ENCODE assay signal across 18 mouse cellular contexts in genomic region chr2:68439614-68440013, GRCm38 (mm10). TPM values are rescaled to one million over a fixed set of nuclear protein-coding genes. Genes with fewer than 3 reads are reported as not detected.
DNase-seq lines count a peak whose midpoint lies in the region; ATAC-seq lines count a peak whose summit lies in the region.
"Had no signal": no experiment of that assay in that cellular context is flagged by ENCODE, and none has a peak within 500 bp of the region (broad histone marks: within the 10 kb centered on the region; RNA-seq: fewer than 3 reads in every experiment).

No protein-coding gene starts in this region.

- H3K27ac ChIP-seq in forebrain, embryonic 11.5 days (ENCODE audit: low read depth, low read length) = no peak overlapping the region
- no peak overlapping the region for H3K27ac ChIP-seq in forebrain, embryonic 14.5 days (ENCODE audit: low read depth, low read length)
- H3K27ac ChIP-seq in midbrain, embryonic 11.5 days (ENCODE audit: low read depth, low read length) = no peak overlapping the region
- H3K27ac ChIP-seq in midbrain, embryonic 13.5 days = no peak overlapping the region
- H3K27ac ChIP-seq: forebrain, embryonic 10.5 days; forebrain, embryonic 15.5 days; heart, adult 2 months; heart, embryonic 10.5 days; hindbrain, embryonic 12.5 days; hindbrain, embryonic 15.5 days had no signal

- WGBS in forebrain, embryonic 11.5 days = 89% methylated on average over 9 of the region's 9 CpGs
- WGBS in forebrain, embryonic 14.5 days = 87% methylated on average over 9 of the region's 9 CpGs
- WGBS in midbrain, embryonic 11.5 days = 95% methylated on average over 9 of the region's 9 CpGs
- 90% methylated on average over 9 of the region's 9 CpGs for WGBS in midbrain, embryonic 13.5 days

- H3K9ac ChIP-seq in forebrain, embryonic 11.5 days (ENCODE audit: low read length) = no peak overlapping the region
- H3K9ac ChIP-seq in forebrain, embryonic 14.5 days (ENCODE audit: low read length) = no peak overlapping the region
- no peak overlapping the region for H3K9ac ChIP-seq in midbrain, embryonic 11.5 days (ENCODE audit: low read length)
- no peak overlapping the region for H3K9ac ChIP-seq in midbrain, embryonic 13.5 days (replicated peaks)
- H3K9ac ChIP-seq: forebrain, embryonic 15.5 days; hindbrain, embryonic 12.5 days; hindbrain, embryonic 15.5 days had no signal

- peak; percentile 58 to 59 for DNase-seq in cerebellum, postnatal 10 days
- DNase-seq in cerebellum, postnatal 4 days (ENCODE audit: low spot score in 2 of 2) = no peak
- DNase-seq in forebrain, embryonic 11.5 days (ENCODE audit: low spot score) = peak; percentile 38
- no peak for DNase-seq in forebrain, embryonic 14.5 days (ENCODE audit: low spot score)
- DNase-seq in midbrain, embryonic 11.5 days (ENCODE audit: low spot score, missing footprints) = peak; percentile 72
- DNase-seq: adrenal gland, adult 2 months; adrenal gland, postnatal 14 days; gastrocnemius, postnatal 25 days; heart, adult 2 months; kidney, adult 2 months had no signal

- no peak overlapping the region for H3K4me3 ChIP-seq in forebrain, embryonic 11.5 days (ENCODE audit: low read depth, low read length)
- H3K4me3 ChIP-seq in forebrain, embryonic 14.5 days (ENCODE audit: low read depth, low read length) = no peak overlapping the region
- no peak overlapping the region for H3K4me3 ChIP-seq in midbrain, embryonic 11.5 days (ENCODE audit: low read depth, low read length)
- H3K4me3 ChIP-seq in midbrain, embryonic 13.5 days (replicated peaks) = no peak overlapping the region
- H3K4me3 ChIP-seq: forebrain, embryonic 10.5 days; forebrain, embryonic 15.5 days; heart, adult 2 months; heart, embryonic 10.5 days; hindbrain, embryonic 12.5 days; hindbrain, embryonic 15.5 days had no signal

- H3K9me3 ChIP-seq in forebrain, embryonic 11.5 days (ENCODE audit: control insufficient read depth, low read length) = no peaks in the 10 kb centered on the region
- no peaks in the 10 kb centered on the region for H3K9me3 ChIP-seq in forebrain, embryonic 14.5 days (replicated peaks; ENCODE audit: control insufficient read depth, low read length)
- no peaks in the 10 kb centered on the region for H3K9me3 ChIP-seq in midbrain, embryonic 11.5 days (ENCODE audit: control insufficient read depth, low read length)
- no peaks in the 10 kb centered on the region for H3K9me3 ChIP-seq in midbrain, embryonic 13.5 days
- H3K9me3 ChIP-seq: forebrain, embryonic 10.5 days; forebrain, embryonic 15.5 days; heart, embryonic 10.5 days; hindbrain, embryonic 12.5 days; hindbrain, embryonic 15.5 days had no signal

- H3K4me1 ChIP-seq in forebrain, embryonic 11.5 days (replicated peaks; ENCODE audit: control insufficient read depth, insufficient read depth, low read length) = peaks cover 12% of the 10 kb centered on the region; the same call in 1 of the 2 replicates
- peaks cover 23% of the 10 kb centered on the region for H3K4me1 ChIP-seq in forebrain, embryonic 14.5 days (ENCODE audit: control insufficient read depth, insufficient read depth, low read length)
- peaks cover 23% of the 10 kb centered on the region for H3K4me1 ChIP-seq in midbrain, embryonic 11.5 days (ENCODE audit: control insufficient read depth, insufficient read depth, low read length)
- H3K4me1 ChIP-seq in midbrain, embryonic 13.5 days (replicated peaks) = peaks cover 39% of the 10 kb centered on the region

- ATAC-seq in forebrain, embryonic 11.5 days (replicated peaks; ENCODE audit: low FRiP score) = no peak
- ATAC-seq in forebrain, embryonic 14.5 days = no peak
- no peak for ATAC-seq in midbrain, embryonic 11.5 days (ENCODE audit: low FRiP score)
- ATAC-seq in midbrain, embryonic 13.5 days = no peak
- ATAC-seq: CD4-positive, CD25-positive, alpha-beta regulatory T cell, adult 4 months; forebrain, embryonic 15.5 days; intestine, postnatal 0 days had no signal

- H3K27me3 ChIP-seq in forebrain, embryonic 11.5 days (ENCODE audit: control insufficient read depth, insufficient read depth, low read length) = no peaks in the 10 kb centered on the region
- no peaks in the 10 kb centered on the region for H3K27me3 ChIP-seq in forebrain, embryonic 14.5 days (replicated peaks; ENCODE audit: control insufficient read depth, insufficient read depth, low read length)
- no peaks in the 10 kb centered on the region for H3K27me3 ChIP-seq in midbrain, embryonic 11.5 days (ENCODE audit: control insufficient read depth, insufficient read depth, low read length)
- no peaks in the 10 kb centered on the region for H3K27me3 ChIP-seq in midbrain, embryonic 13.5 days
- H3K27me3 ChIP-seq: forebrain, embryonic 15.5 days; hindbrain, embryonic 12.5 days; hindbrain, embryonic 15.5 days had no signal

- no peak overlapping the region for H3K4me2 ChIP-seq in forebrain, embryonic 11.5 days (ENCODE audit: low read depth, low read length, severe bottlenecking)
- H3K4me2 ChIP-seq in forebrain, embryonic 14.5 days (ENCODE audit: low read length) = no peak overlapping the region
- H3K4me2 ChIP-seq in midbrain, embryonic 11.5 days = no peak overlapping the region
- no peak overlapping the region for H3K4me2 ChIP-seq in midbrain, embryonic 13.5 days (replicated peaks)
- H3K4me2 ChIP-seq: forebrain, embryonic 15.5 days; hindbrain, embryonic 12.5 days; hindbrain, embryonic 15.5 days had no signal

- no peaks in the 10 kb centered on the region for H3K36me3 ChIP-seq in forebrain, embryonic 11.5 days (ENCODE audit: control insufficient read depth, insufficient read depth, low read length)
- H3K36me3 ChIP-seq in forebrain, embryonic 14.5 days (ENCODE audit: control insufficient read depth, insufficient read depth, low read length) = no peaks in the 10 kb centered on the region
- H3K36me3 ChIP-seq in midbrain, embryonic 11.5 days (ENCODE audit: control insufficient read depth, insufficient read depth, low read length) = no peaks in the 10 kb centered on the region
- H3K36me3 ChIP-seq in midbrain, embryonic 13.5 days = no peaks in the 10 kb centered on the region
- H3K36me3 ChIP-seq: forebrain, embryonic 10.5 days; forebrain, embryonic 15.5 days; heart, embryonic 10.5 days; hindbrain, embryonic 12.5 days; hindbrain, embryonic 15.5 days had no signal

RNA-seq across cellular contexts. Expression of gene Stk39, which starts 32.5 kb away (rescaled TPM):
- polyA plus RNA-seq in forebrain, embryonic 11.5 days (2014; fragmentation: Nextera tagmentation; extraction: Ambion mirVana) = 45.1 and 52.4 TPM in 2 replicates
- polyA plus RNA-seq in forebrain, embryonic 14.5 days (2014; fragmentation: Nextera tagmentation; extraction: Ambion mirVana) = 23.7 and 24.0 TPM in 2 replicates
- 51.9 and 52.5 TPM in 2 replicates for polyA plus RNA-seq in midbrain, embryonic 11.5 days (2014; fragmentation: Nextera tagmentation; extraction: Ambion mirVana)
- polyA plus RNA-seq in midbrain, embryonic 13.5 days (2015; fragmentation: Nextera tagmentation; extraction: Ambion mirVana) = 28.6 and 29.2 TPM in 2 replicates

Comparison
In these comparisons a context has a peak if more than half of its experiments do, and no peak if none do; other contexts are left out.
1. DNase-seq: peak in cerebellum, postnatal 10 days (2 of 2), forebrain, embryonic 11.5 days (single experiment) and midbrain, embryonic 11.5 days (single experiment); none in cerebellum, postnatal 4 days (0 of 2) and forebrain, embryonic 14.5 days (single experiment).